In genomic region chr11:47641567-47642259, GRCm38 (mm10) we compare ENCODE assay signal across 10 mouse cellular contexts.
"Had no signal": no experiment of that assay in that cellular context is flagged by ENCODE, and none has a peak within 500 bp of the region (broad histone marks: within the 10 kb centered on the region; RNA-seq: fewer than 3 reads in every experiment).

No protein-coding gene starts in this region.

- H3K27ac ChIP-seq: kidney, embryonic 15.5 days; limb, embryonic 13.5 days; liver, embryonic 14.5 days had no signal

- H3K27me3 ChIP-seq: kidney, embryonic 15.5 days; limb, embryonic 13.5 days had no signal

- H3K9ac ChIP-seq: kidney, embryonic 15.5 days; limb, embryonic 13.5 days; liver, embryonic 14.5 days had no signal

- H3K9me3 ChIP-seq: kidney, embryonic 15.5 days; limb, embryonic 13.5 days had no signal

- H3K4me1 ChIP-seq: kidney, embryonic 15.5 days; limb, embryonic 13.5 days had no signal

- H3K4me2 ChIP-seq: kidney, embryonic 15.5 days; limb, embryonic 13.5 days had no signal

- H3K36me3 ChIP-seq: kidney, embryonic 15.5 days; limb, embryonic 13.5 days had no signal

- DNase-seq: kidney, adult 2 months; kidney, postnatal 14 days; left cerebral cortex, postnatal 4 days; lung, adult 18-20 months; right cerebral cortex, adult 18-20 months; right cerebral cortex, postnatal 25 days; thymus, postnatal 36 days had no signal

- H3K4me3 ChIP-seq: kidney, embryonic 15.5 days; limb, embryonic 13.5 days had no signal
